Mouse (Mus musculus) WW6 (cell line): ENCODE measurements around the gene Gm48552.

Experiments
- DNase-seq: peaks from one replicate; pipeline ENCODE4 v3.0.0-alpha.2; 2013; ENCODE audit warnings: low read depth, low spot score

Gm48552 gene

GRCm38 (mm10) chr10:81418216-81419070 lies 29.6 kb downstream of the Gm48552 start:
- DNase-seq: no peak

- DNase-seq: no peak
Measured at GRCm38 (mm10) chr10:81419111-81419928, 30.5 kb downstream of the Gm48552 start.

- no peak for DNase-seq
Measured at GRCm38 (mm10) chr10:81420191-81420767, 31.5 kb downstream of the Gm48552 start.

- no peak for DNase-seq
Measured at GRCm38 (mm10) chr10:81421041-81421796, 32.4 kb downstream of the Gm48552 start.

- no peak for DNase-seq
Measured at GRCm38 (mm10) chr10:81421797-81422100, 32.9 kb downstream of the Gm48552 start.

- no peak for DNase-seq
Measured at GRCm38 (mm10) chr10:81422191-81422590, 33.4 kb downstream of the Gm48552 start.

- DNase-seq: no peak
Measured at GRCm38 (mm10) chr10:81422661-81423217, 33.9 kb downstream of the Gm48552 start.

GRCm38 (mm10) chr10:81423476-81424245 lies 34.9 kb downstream of the Gm48552 start:
- DNase-seq: no peak

GRCm38 (mm10) chr10:81424246-81425051 lies 35.6 kb downstream of the Gm48552 start:
- no peak for DNase-seq

GRCm38 (mm10) chr10:81425236-81425850 lies 36.5 kb downstream of the Gm48552 start:
- DNase-seq: no peak

GRCm38 (mm10) chr10:81426081-81426671 lies 37.4 kb downstream of the Gm48552 start:
- no peak for DNase-seq

- DNase-seq: no peak
Measured at GRCm38 (mm10) chr10:81426897-81427296, 38.1 kb downstream of the Gm48552 start.

GRCm38 (mm10) chr10:81427327-81427726 lies 38.5 kb downstream of the Gm48552 start:
- no peak for DNase-seq

GRCm38 (mm10) chr10:81427804-81428506 lies 39.1 kb downstream of the Gm48552 start:
- DNase-seq: no peak

GRCm38 (mm10) chr10:81428507-81428870 lies 39.7 kb downstream of the Gm48552 start:
- no peak for DNase-seq

GRCm38 (mm10) chr10:81429092-81429491 lies 40.3 kb downstream of the Gm48552 start:
- no peak for DNase-seq

- DNase-seq: no peak
Measured at GRCm38 (mm10) chr10:81429605-81430061, 40.8 kb downstream of the Gm48552 start.

- DNase-seq: no peak
Measured at GRCm38 (mm10) chr10:81430141-81430830, 41.5 kb downstream of the Gm48552 start.
